In the genomic region with DNA sequence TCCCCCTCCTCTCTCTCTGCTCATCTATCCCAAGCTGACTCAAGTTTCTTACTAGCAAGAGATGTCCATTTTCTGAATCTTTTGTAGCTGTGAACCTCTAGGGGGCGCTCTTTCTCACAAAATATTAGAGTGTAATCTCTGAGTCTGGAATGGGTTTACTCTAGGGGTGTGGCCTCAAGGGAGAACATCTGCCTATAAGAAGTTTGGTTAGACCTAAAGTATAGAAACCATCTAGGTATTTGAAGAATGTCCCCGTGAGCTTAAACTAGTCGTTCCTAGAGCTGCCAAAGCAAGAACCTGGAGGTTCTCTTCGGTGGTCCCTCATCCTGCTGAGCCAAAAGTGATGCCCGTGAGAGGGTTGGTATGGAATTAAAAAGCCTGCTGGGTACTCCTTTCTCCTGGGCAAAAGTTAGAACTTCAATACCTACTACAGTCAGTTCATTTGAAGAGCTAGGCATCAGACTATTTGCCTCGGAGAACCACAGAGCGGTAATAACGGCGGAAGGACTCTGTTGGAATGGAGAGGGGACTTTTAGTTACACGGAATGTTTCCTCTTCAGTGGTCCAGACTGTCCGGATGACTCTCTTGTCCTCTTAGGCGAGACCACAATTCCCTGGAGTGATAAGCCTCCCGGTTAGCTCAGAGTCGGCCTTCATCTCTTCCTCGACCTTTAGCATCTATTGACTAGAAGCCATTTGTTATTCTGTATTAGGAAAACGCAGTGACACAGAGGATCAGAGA, we compare ENCODE assay signal across 8 mouse cellular contexts. TPM values are rescaled to one million over a fixed set of nuclear protein-coding genes. Genes with fewer than 3 reads are reported as not detected.
DNase-seq lines count a peak whose midpoint lies in the region; ATAC-seq lines count a peak whose summit lies in the region.

No protein-coding gene starts in this region.

- H3K27me3 ChIP-seq in heart, embryonic 10.5 days (ENCODE audit: insufficient read depth, poor library complexity, severe bottlenecking), result peaks cover 3% of the 10 kb centered on the region; the same call in 1 of the 2 replicates
- H3K27me3 ChIP-seq in kidney, embryonic 14.5 days (ENCODE audit: control insufficient read depth, insufficient read depth, low read length), result no peaks in the 10 kb centered on the region
- peaks cover 37% of the 10 kb centered on the region for H3K27me3 ChIP-seq in liver, embryonic 13.5 days

- peak; percentile 30 to 38 for DNase-seq in CD8-positive naive resting alpha-beta T cell, adult 2 months (ENCODE audit: low read depth in 2 of 2, low spot score in 2 of 2)
- DNase-seq in ZHBTc4 (ENCODE audit: low read depth, low spot score), result peak; percentile 87
- peak; percentile 84 for DNase-seq in embryo, embryonic 9.5 days (ENCODE audit: extremely low spot score)
- DNase-seq in heart, embryonic 10.5 days (ENCODE audit: low spot score), result no peak
- peak; percentile 27 for DNase-seq in liver, embryonic 13.5 days
- peak; percentile 61 to 66 for DNase-seq in natural killer cell, adult 2 months (ENCODE audit: low spot score in 2 of 2)
- DNase-seq in thymus, postnatal 4 days, result peak; percentile 32

- peak; percentile 81 for ATAC-seq in kidney, embryonic 14.5 days (ENCODE audit: low FRiP score, low TSS enrichment)
- ATAC-seq in liver, embryonic 13.5 days (ENCODE audit: low read depth), result peak; percentile 65

- H3K9ac ChIP-seq in kidney, embryonic 14.5 days (ENCODE audit: low read depth, low read length), result peak overlapping the region; percentile 80; the same call in 1 of the 2 replicates
- H3K9ac ChIP-seq in liver, embryonic 13.5 days, result no peak overlapping the region; the same call in 1 of the 2 replicates

- peaks cover 5% of the 10 kb centered on the region; the same call in 1 of the 2 replicates for H3K4me1 ChIP-seq in heart, embryonic 10.5 days
- no peaks in the 10 kb centered on the region for H3K4me1 ChIP-seq in kidney, embryonic 14.5 days (ENCODE audit: control insufficient read depth, insufficient read depth, low read length)
- H3K4me1 ChIP-seq in liver, embryonic 13.5 days (replicated peaks), result peaks cover 6% of the 10 kb centered on the region

- no peaks in the 10 kb centered on the region for H3K36me3 ChIP-seq in heart, embryonic 10.5 days
- no peaks in the 10 kb centered on the region for H3K36me3 ChIP-seq in kidney, embryonic 14.5 days (ENCODE audit: control insufficient read depth, insufficient read depth, low read length)
- no peaks in the 10 kb centered on the region for H3K36me3 ChIP-seq in liver, embryonic 13.5 days

- peak overlapping the region; percentile 59 for H3K4me2 ChIP-seq in kidney, embryonic 14.5 days (replicated peaks; ENCODE audit: low read depth, low read length)
- peak overlapping the region; percentile 64 for H3K4me2 ChIP-seq in liver, embryonic 13.5 days

- no peaks in the 10 kb centered on the region for H3K9me3 ChIP-seq in heart, embryonic 10.5 days
- no peaks in the 10 kb centered on the region for H3K9me3 ChIP-seq in kidney, embryonic 14.5 days (ENCODE audit: control insufficient read depth, low read length)
- H3K9me3 ChIP-seq in liver, embryonic 13.5 days (replicated peaks), result no peaks in the 10 kb centered on the region

- WGBS in heart, embryonic 10.5 days, result 11% methylated on average over 16 of the region's 16 CpGs
- WGBS in kidney, embryonic 14.5 days, result 4% methylated on average over 16 of the region's 16 CpGs
- WGBS in liver, embryonic 13.5 days (ENCODE audit: insufficient replicate concordance), result 9% methylated on average over 16 of the region's 16 CpGs

- H3K27ac ChIP-seq in heart, embryonic 10.5 days, result peak overlapping the region; percentile 77
- peak overlapping the region; percentile 81 for H3K27ac ChIP-seq in kidney, embryonic 14.5 days (ENCODE audit: low read depth, low read length)
- H3K27ac ChIP-seq in liver, embryonic 13.5 days, result peak overlapping the region; percentile 55; the same call in 1 of the 2 replicates

- peak overlapping the region; percentile 66 for H3K4me3 ChIP-seq in heart, embryonic 10.5 days
- peak overlapping the region; percentile 62 for H3K4me3 ChIP-seq in kidney, embryonic 14.5 days (ENCODE audit: low read length)
- peak overlapping the region; percentile 49 for H3K4me3 ChIP-seq in liver, embryonic 13.5 days (replicated peaks)

RNA-seq across cellular contexts. Expression of gene Cped1, which starts 0.6 kb away (rescaled TPM):
- 5.4 and 8.4 TPM in 2 replicates for polyA plus RNA-seq in heart, embryonic 10.5 days (2016; fragmentation: Nextera tagmentation; extraction: Ambion mirVana)
- polyA plus RNA-seq in kidney, embryonic 14.5 days (2014; fragmentation: Nextera tagmentation; extraction: Ambion mirVana), result 59.7 and 67.9 TPM in 2 replicates
- polyA plus RNA-seq in liver, embryonic 13.5 days (2015; fragmentation: Nextera tagmentation; extraction: Ambion mirVana), result 2.2 and 3.2 TPM in 2 replicates

RNA-seq across cellular contexts. Expression of gene Ing3, which starts 35.8 kb away (rescaled TPM):
- 30.1 and 38.7 TPM in 2 replicates for polyA plus RNA-seq in heart, embryonic 10.5 days (2016; fragmentation: Nextera tagmentation; extraction: Ambion mirVana)
- polyA plus RNA-seq in kidney, embryonic 14.5 days (2014; fragmentation: Nextera tagmentation; extraction: Ambion mirVana), result 57.9 and 63.6 TPM in 2 replicates
- polyA plus RNA-seq in liver, embryonic 13.5 days (2015; fragmentation: Nextera tagmentation; extraction: Ambion mirVana), result 22.6 and 29.8 TPM in 2 replicates
